Mouse (Mus musculus): ENCODE measurements around the gene Glis1.
A peak's percentile ranks its signal among the peaks of the same experiment; 100 is the strongest.

Glis1 gene

GRCm38 (mm10) chr4:107434356-107435237, at the start of gene Glis1:
Gene Glis1, plus strand, starts transcription at chr4:107434591.
- DNase-seq (ENCODE audit: low read depth), result peak; percentile 96

DNA sequence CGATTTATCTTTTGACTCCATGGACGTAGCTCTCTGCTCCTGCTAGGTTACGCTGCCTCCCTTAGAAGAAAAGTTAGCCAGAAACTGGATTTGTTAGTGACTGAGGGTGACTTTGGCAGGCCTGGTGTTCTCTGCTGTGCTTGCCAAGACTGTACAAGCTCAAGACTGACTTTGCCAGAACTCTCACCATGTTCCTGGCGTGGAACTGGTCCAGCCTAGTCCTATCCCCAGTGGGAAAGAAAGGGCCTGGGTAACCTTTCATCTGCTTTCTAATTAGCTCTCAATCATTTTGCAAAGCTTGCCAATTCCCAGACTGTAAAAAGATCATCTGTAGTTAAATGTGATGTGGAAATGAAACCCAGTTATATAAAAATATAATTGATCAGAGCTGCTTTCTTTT, 47.4 kb upstream of the Glis1 start:
- no peak for DNase-seq (ENCODE audit: low read depth)

DNA sequence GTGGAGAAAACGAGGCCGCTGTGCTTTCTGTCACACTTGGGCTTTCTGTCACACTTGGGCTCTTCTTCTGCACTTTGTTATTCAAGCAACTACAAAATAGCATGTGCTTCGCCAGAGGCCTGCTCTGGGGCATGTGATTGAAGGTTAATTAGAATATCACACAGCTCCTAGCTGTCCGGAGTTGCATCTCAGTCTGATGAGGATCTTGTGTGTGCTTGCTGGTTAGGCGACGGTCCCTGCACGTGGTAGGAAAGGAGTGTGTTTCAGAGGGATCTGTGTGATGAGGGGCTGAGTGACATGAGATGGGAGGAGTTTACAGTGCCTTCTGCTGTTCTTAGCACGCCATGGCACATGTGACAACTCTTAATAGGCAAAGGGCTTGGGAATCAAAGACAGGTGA, 46.9 kb upstream of the Glis1 start:
- no peak for DNase-seq (ENCODE audit: low read depth)

- DNase-seq (ENCODE audit: low read depth), result no peak
Observed at GRCm38 (mm10) chr4:107388291-107388690, 46.1 kb upstream of the Glis1 start.

- DNase-seq (ENCODE audit: low read depth), result no peak
Observed at GRCm38 (mm10) chr4:107389345-107389744, 45.0 kb upstream of the Glis1 start.

DNA sequence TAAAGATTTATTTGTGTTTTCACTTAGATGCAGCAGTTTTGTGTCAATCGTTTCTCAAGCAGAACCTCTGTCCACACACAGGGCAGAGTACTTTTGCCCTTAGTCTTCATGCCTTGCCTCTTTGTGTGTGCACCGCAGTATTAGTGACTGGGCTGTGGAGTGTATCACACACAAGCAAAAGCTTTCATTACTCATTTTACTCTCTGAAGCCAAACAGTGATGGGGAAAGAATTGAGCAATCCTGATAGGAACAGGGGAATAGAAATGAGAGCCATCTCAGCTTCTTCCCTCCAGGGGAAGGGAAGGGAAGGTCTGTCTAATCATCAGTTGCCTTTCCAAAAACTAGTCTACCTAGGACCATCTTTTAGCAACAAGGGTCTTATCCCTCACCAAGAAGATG, 40.6 kb upstream of the Glis1 start:
- DNase-seq (ENCODE audit: low read depth), result peak; percentile 62

DNA sequence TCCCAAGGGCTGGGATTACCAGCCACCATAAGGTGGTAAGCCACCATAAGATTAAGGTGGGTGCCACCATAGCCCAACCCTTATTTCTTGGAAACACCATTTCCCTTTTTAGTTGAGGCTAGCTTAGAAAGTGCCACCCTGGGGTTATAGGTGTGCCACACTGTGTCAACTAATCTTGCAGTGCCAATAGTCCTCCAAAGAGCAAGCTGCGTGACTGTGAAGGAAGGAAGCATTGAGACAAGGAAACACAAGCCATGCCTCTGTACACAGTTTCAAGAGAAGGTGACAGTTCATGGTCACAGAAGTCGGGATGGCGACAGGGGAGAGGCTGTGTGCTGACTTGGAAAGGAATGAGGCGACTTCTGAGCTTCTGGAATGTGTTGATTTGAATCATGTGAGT, 14.2 kb upstream of the Glis1 start:
- no peak for DNase-seq (ENCODE audit: low read depth)

- peak; percentile 85 for DNase-seq (ENCODE audit: low read depth)
Observed at GRCm38 (mm10) chr4:107421711-107422110, 12.7 kb upstream of the Glis1 start.

DNA sequence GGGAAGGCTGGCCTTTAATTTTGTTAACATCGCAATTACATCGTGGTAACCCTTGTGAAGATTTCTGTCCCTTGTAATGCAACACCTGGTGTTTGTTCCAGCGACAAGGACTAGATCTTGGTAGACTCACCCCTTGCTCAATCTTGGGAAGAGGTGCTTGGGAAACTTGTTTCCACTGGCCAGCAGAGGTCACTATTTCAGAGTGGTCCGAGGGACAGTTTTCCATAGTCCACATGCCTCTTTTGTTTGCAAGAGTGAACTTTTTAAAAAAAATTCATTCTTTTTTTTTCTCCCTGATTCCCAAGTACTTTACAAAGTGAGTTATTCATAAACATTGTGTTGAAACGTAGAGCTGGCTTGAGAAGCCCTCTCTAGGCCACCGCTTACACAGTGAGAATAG, 12.2 kb upstream of the Glis1 start:
- peak; percentile 92 for DNase-seq (ENCODE audit: low read depth)

DNA sequence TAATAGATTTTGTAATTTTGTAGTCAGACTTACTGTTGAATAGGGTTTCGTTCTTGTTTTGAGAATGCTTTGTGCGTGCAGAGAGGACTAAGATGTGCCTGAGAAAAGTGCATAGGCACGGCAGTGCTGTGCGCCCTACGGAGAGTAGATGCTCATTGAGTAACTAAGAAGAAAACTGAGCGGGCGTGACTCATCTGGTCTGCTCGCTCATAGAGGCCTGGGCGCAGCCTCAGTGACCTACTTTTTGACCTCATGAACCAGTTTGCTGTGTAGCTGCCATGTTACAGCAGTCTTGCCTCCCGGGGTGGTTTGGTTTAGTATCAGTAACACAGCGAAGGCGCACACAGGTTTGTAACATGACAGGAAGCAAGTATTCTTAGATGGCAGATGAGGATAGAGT, 8.8 kb upstream of the Glis1 start:
- DNase-seq (ENCODE audit: low read depth), result peak; percentile 33

GRCm38 (mm10) chr4:107426631-107427030, 7.8 kb upstream of the Glis1 start:
- DNase-seq (ENCODE audit: low read depth), result no peak

DNA sequence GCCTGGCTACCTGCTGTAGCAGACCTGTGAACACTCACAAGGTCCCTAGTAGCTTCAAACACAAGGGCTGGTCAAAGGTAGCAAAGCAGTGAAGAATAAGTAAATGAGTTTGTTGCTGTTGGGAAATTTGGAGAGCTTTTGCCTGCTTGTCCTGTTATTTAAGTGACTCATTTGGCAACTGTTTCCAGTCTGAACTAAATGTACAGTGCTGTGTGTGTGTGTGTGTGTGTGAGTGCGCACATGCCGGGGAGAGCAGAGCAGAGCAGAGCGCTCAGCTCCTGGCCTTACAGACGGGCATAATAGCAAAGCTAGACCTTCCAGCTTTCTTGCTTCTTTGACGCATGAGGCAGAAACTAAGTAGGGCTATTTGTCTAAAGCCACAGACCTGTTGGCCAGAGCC, 1.7 kb upstream of the Glis1 start:
- DNase-seq (ENCODE audit: low read depth), result peak; percentile 95

- no peak for DNase-seq (ENCODE audit: low read depth)
Observed at GRCm38 (mm10) chr4:107433998-107434355, 414 bp upstream of the Glis1 start.

- DNase-seq (ENCODE audit: low read depth), result no peak
Observed at GRCm38 (mm10) chr4:107435238-107435946, 1.0 kb downstream of the Glis1 start.

- DNase-seq (ENCODE audit: low read depth), result no peak
Observed at GRCm38 (mm10) chr4:107436476-107436875, 2.1 kb downstream of the Glis1 start.

DNA sequence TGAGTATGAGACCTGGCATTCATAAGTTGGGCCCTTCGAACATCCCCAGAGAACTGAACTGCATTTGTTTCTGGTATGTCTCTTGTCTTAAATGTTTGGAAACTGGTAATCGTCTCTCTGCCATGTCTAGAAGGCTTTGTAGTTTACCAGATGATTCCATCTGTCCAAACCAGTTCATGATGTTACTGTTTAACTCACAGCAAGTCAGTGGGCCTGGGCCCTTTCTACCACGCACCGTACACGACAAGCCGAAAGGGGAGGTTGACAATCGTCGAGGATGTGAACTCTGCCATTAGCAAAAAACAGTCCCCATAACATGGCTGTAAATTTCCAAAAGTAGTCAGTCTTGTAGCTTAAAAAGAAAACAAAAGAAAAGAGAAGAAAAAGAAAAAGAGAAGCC, 4.3 kb downstream of the Glis1 start:
- no peak for DNase-seq (ENCODE audit: low read depth)

GRCm38 (mm10) chr4:107440306-107440705, 5.9 kb downstream of the Glis1 start:
- DNase-seq (ENCODE audit: low read depth), result no peak

DNA sequence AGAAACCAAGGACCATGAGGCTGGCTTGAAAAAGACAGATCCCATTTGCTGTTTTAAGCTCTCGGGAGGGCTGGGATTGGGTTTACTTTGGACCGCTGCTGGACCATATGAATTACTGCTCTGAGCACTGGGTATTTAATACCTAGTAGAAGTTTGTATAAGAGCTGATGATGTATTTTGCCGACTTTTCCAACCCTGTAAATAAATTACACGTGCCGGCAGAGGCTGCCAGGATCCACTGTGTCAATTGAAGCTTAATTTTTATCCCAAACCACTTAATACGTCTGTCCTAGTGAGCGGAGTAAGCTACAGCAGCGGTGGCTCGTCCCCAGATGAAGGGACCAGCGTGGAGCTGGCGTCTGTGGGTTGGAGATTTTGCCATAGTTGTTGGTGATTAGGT, 7.9 kb downstream of the Glis1 start:
- DNase-seq (ENCODE audit: low read depth), result no peak

DNA sequence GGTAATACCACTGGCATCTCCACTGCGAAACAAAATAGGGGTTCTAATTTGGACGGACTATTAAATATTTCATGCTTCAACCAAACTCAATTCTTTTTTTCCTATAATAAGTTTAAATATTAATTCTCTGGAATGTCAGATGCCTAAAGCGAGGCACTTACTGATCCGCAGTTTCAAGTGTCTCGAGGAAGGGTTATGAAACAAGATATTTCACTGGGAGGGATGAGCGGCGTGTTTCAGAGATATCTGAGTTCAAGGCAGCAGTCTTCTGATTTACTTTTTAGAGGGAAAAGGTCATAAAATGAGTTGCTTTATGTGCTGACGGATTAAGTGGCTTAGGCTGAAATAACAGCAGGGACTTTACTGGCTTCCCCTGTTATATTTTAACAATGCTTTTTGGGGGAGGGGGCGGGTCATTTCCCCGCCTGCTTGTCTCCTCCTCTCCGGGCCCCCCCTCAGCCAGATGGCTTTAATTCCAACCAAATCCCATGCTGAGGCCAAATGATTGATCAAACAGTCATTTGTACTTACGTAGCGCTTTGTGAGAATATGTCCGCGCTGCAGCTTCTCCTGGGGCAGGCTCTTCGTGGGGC, 8.6 kb downstream of the Glis1 start:
- no peak for DNase-seq (ENCODE audit: low read depth)

- no peak for DNase-seq (ENCODE audit: low read depth)
Observed at GRCm38 (mm10) chr4:107443621-107444020, 9.2 kb downstream of the Glis1 start.

- peak; percentile 57 for DNase-seq (ENCODE audit: low read depth)
Observed at GRCm38 (mm10) chr4:107448481-107448880, 14.1 kb downstream of the Glis1 start.

- DNase-seq (ENCODE audit: low read depth), result no peak
Observed at GRCm38 (mm10) chr4:107449519-107449918, 15.1 kb downstream of the Glis1 start.

All from NIH3T3 (cell line).